Mouse (Mus musculus) forebrain, embryonic 15.5 days (tissue): ENCODE data around the gene Apba1. TPM values are rescaled to one million over a fixed set of nuclear protein-coding genes. Genes with fewer than 3 reads are reported as not detected.

ENCODE experiments used
- ATAC-seq: fragments of 200-750 bp; cut with Nextera tagmentation; replicated peaks from 2 replicates; pipeline ENCODE4 v1.8.0; 2017; ENCODE audit warnings: mild to moderate bottlenecking, moderate TSS enrichment, moderate library complexity
- H3K27ac ChIP-seq: fragments of 300-500 bp; sonication (generic); replicated peaks from 2 replicates; pipeline ENCODE4 v1.5.1; 2015; ENCODE audit warnings: mild to moderate bottlenecking, inconsistent platforms
- H3K27me3 ChIP-seq: fragments of 300-500 bp; sonication (generic); 2 replicates; pipeline ENCODE4 v1.6.1; 2015; ENCODE audit warnings: inconsistent platforms
- H3K36me3 ChIP-seq: fragments of 300-500 bp; sonication (generic); 2 replicates; pipeline ENCODE4 v1.6.1; 2015; ENCODE audit warnings: mild to moderate bottlenecking, inconsistent platforms
- H3K4me1 ChIP-seq: fragments of 300-500 bp; sonication (generic); 2 replicates; pipeline ENCODE4 v1.6.1; 2015; ENCODE audit warnings: inconsistent platforms
- H3K4me2 ChIP-seq: fragments of 300-500 bp; sonication (generic); replicated peaks from 2 replicates; pipeline ENCODE4 v1.6.1; 2015; ENCODE audit warnings: mild to moderate bottlenecking, inconsistent platforms
- H3K4me3 ChIP-seq: fragments of 300-500 bp; sonication (generic); 2 replicates; pipeline ENCODE4 v1.5.1; 2015; ENCODE audit warnings: mild to moderate bottlenecking, inconsistent platforms
- H3K9ac ChIP-seq: fragments of 300-500 bp; sonication (generic); replicated peaks from 2 replicates; pipeline ENCODE4 v1.6.1; 2015; ENCODE audit warnings: mild to moderate bottlenecking, inconsistent platforms
- H3K9me3 ChIP-seq: fragments of 300-500 bp; sonication (generic); 2 replicates; pipeline ENCODE4 v1.6.1; 2016; ENCODE audit warnings: inconsistent platforms
- WGBS: fragments of 180-500 bp; shearing (Covaris S2); methylation state at CpG from one replicate; pipeline ENCODE4 v1.1.7; 2015; ENCODE audit warnings: mixed read lengths; 5-methylcytosine and 5-hydroxymethylcytosine counted together
- polyA plus RNA-seq: library from polyadenylated mRNA; unstranded; fragments of >200 nt; fragmentation: Nextera tagmentation; extraction: Ambion mirVana; gene quantifications from 2 replicates; pipeline ENCODE4 v1.2.1, GENCODE M21; 2015

Gene Apba1
- polyA plus RNA-seq, 1 experiment from 2014 or later, result 5.7 TPM

GRCm38 (mm10) chr19:23855832-23856231 is 97.1 kb downstream of the Apba1 start:
- Histone ChIP-seq H3K27ac (no peak overlapping the region), H3K9ac (no peak overlapping the region), H3K4me2 (no peak overlapping the region), H3K9me3 (no peaks in the 10 kb centered on the region), H3K4me1 (no peaks in the 10 kb centered on the region), H3K36me3 (no peaks in the 10 kb centered on the region), H3K27me3 (no peaks in the 10 kb centered on the region), H3K4me3 (no peak overlapping the region)
- WGBS, result 88% methylated on average over 7 of the region's 7 CpGs
- ATAC-seq, result no peak

GRCm38 (mm10) chr19:23858091-23858490 is 99.4 kb downstream of the Apba1 start:
- Histone ChIP-seq H3K4me3 (no peak overlapping the region), H3K4me2 (no peak overlapping the region), H3K27ac (no peak overlapping the region), H3K4me1 (0 out of 2 replicates have a peak, but pooled peaks cover under 1% of the 10 kb centered on the region), H3K27me3 (no peaks in the 10 kb centered on the region), H3K9me3 (no peaks in the 10 kb centered on the region), H3K9ac (no peak overlapping the region), H3K36me3 (no peaks in the 10 kb centered on the region)
- no peak for ATAC-seq
- 97% methylated on average over 4 of the region's 4 CpGs for WGBS

DNA sequence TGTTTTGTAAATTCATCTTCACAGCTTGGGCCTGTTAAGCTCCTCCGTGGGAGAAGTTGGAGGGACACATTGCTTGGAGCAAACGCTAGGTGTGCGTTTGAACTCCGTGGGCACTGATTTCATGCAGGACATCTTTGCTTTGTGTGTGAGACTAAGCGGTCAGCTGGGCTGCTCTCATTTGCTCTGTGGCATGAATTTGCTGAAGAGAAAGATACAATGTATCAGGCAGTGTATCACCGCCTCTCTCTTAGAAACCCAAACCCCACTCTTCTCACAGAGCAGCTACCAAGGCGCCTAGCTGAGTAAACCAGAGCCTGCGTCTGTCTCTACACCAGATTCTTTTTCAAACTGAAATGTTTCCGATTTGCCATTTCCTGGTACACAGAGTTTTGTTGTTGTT is 100.1 kb downstream of the Apba1 start:
- no peak overlapping the region for H3K4me3 ChIP-seq
- H3K27me3 ChIP-seq, result no peaks in the 10 kb centered on the region
- no peaks in the 10 kb centered on the region for H3K36me3 ChIP-seq
- 93% methylated on average over 9 of the region's 9 CpGs for WGBS
- H3K9me3 ChIP-seq, result no peaks in the 10 kb centered on the region
- no peak overlapping the region for H3K27ac ChIP-seq
- H3K4me1 ChIP-seq, result peaks cover 5% of the 10 kb centered on the region; the same call in 1 of the 2 replicates
- ATAC-seq, result no peak
- H3K4me2 ChIP-seq, result no peak overlapping the region
- no peak overlapping the region for H3K9ac ChIP-seq

DNA sequence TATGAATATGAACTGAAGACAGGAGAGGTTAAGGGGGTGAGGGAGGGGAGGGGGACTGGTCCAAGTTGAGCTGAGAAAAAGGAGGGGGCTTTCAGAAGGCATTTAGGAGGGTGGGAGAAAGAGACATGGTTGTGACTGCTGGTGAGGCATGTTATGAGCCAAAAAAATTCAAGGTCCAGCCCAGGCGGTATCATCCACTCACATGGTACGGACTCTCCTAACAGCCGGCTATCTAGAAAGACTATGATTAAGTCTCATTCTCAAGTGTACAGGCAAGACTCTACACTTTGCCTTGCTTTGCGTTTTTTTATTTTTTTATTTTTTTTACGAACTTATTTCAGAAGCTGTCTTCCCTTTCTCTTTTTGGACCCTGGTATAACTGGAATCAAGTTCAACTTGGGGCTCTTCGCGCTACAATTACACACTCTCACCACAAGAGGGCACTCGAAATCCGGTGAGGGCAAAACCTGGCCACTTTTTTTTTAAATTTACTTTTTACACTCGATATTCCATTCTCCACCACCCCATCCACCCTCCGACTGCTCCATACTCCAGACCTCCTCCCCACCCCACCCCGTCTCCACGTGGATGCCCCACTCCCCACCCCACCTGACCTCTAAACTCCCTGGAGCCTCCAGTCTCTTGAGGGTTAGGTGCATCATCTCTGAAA is 101.6 kb downstream of the Apba1 start:
- peak; percentile 66 for ATAC-seq
- H3K9me3 ChIP-seq, result no peaks in the 10 kb centered on the region
- peaks cover 8% of the 10 kb centered on the region; the same call in 1 of the 2 replicates for H3K4me1 ChIP-seq
- H3K9ac ChIP-seq, result no peak overlapping the region
- no peak overlapping the region for H3K4me2 ChIP-seq
- 30% methylated on average over 13 of the region's 13 CpGs for WGBS
- H3K4me3 ChIP-seq, result no peak overlapping the region
- no peaks in the 10 kb centered on the region for H3K36me3 ChIP-seq
- no peaks in the 10 kb centered on the region for H3K27me3 ChIP-seq
- H3K27ac ChIP-seq, result no peak overlapping the region

- H3K4me1 ChIP-seq, result peaks cover 15% of the 10 kb centered on the region
- H3K9me3 ChIP-seq, result no peaks in the 10 kb centered on the region
- no peak overlapping the region for H3K4me3 ChIP-seq
- no peak for ATAC-seq
- no peak overlapping the region for H3K27ac ChIP-seq
- no peak overlapping the region for H3K4me2 ChIP-seq
- no peak overlapping the region for H3K9ac ChIP-seq
- no peaks in the 10 kb centered on the region for H3K36me3 ChIP-seq
- 41% methylated on average over 4 of the region's 4 CpGs for WGBS
- no peaks in the 10 kb centered on the region for H3K27me3 ChIP-seq
Measured at GRCm38 (mm10) chr19:23862736-23863135, 104.0 kb downstream of the Apba1 start.

GRCm38 (mm10) chr19:23863959-23864358 is 105.3 kb downstream of the Apba1 start:
- ATAC-seq, result no peak
- Histone ChIP-seq H3K4me1 (peaks cover 17% of the 10 kb centered on the region), H3K4me3 (no peak overlapping the region), H3K27me3 (no peaks in the 10 kb centered on the region), H3K9me3 (no peaks in the 10 kb centered on the region), H3K9ac (no peak overlapping the region), H3K36me3 (no peaks in the 10 kb centered on the region), H3K4me2 (no peak overlapping the region), H3K27ac (no peak overlapping the region)
- 31% methylated on average over 3 of the region's 3 CpGs for WGBS

DNA sequence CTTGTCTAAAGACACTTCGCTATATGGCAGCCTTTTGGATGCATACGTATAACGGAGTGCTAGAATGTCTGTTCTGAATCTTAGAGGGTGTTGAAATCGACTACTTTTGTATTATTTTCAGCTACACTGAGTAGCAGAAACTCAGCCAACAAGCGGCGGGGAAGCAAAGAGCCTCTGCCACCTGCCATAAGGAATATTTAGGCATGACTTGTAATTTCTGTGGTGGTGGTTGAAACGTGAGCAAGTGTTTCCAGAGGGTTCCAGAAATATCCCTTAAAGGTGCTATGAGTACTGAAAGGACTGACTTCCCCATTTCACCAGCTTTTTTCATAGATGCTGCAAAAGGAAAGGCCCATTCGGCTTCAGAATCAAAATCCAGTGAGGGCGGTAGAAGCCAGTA is 107.4 kb downstream of the Apba1 start:
- Histone ChIP-seq H3K4me3 (no peak overlapping the region), H3K27me3 (no peaks in the 10 kb centered on the region), H3K4me1 (peaks cover 17% of the 10 kb centered on the region), H3K4me2 (no peak overlapping the region), H3K9me3 (no peaks in the 10 kb centered on the region), H3K36me3 (no peaks in the 10 kb centered on the region), H3K9ac (no peak overlapping the region), H3K27ac (no peak overlapping the region)
- WGBS, result 80% methylated on average over 9 of the region's 9 CpGs
- ATAC-seq, result no peak

DNA sequence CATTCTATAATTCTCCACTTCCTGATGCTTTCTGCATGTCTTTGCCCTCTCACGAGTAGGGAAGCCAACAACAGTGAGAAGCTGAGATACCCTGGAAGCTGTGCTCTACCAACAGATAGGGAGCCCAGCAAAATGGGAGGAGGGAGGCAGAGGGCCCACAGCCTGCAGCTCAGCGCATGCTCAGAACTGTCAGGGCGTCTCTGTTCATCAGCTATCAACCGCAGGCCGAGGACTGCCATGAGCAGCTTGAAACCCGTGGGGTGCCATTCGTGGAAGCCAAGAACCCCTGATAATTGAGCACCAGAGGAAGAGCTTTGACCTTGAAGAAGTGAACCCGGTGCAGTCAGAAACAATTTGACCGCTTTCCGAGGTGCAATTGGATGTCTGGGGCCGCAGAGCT is 108.4 kb downstream of the Apba1 start:
- 0 out of 2 replicates have a peak, but pooled peaks have one; percentile 38 for ATAC-seq
- Histone ChIP-seq H3K36me3 (no peaks in the 10 kb centered on the region), H3K9ac (no peak overlapping the region), H3K4me3 (no peak overlapping the region), H3K4me1 (peaks cover 17% of the 10 kb centered on the region), H3K4me2 (no peak overlapping the region), H3K9me3 (no peaks in the 10 kb centered on the region), H3K27me3 (no peaks in the 10 kb centered on the region), H3K27ac (peak overlapping the region; percentile 28; the same call in 1 of the 2 replicates)
- 83% methylated on average over 11 of the region's 11 CpGs for WGBS

DNA sequence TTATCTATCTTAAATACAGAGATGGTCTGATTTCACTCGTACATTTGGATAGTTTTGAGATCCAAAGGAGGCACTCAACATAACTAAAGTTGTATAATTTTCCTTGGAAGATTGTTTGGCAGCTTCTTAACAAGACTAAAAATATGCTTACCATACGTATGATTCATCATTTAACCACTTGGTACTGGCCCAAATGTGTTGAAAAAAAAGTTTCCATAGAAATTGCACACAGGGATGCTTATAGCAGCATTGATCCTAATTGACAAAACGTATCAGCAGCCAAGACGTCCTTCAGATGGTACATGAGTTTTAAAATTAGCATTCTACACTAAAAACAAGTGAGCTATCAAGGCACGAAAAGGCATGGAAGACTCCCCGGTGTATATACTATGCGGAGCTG is 108.9 kb downstream of the Apba1 start:
- peak; percentile 53; the same call in 1 of the 2 replicates for ATAC-seq
- H3K4me1 ChIP-seq, result peaks cover 17% of the 10 kb centered on the region
- 76% methylated on average over 7 of the region's 7 CpGs for WGBS
- no peaks in the 10 kb centered on the region for H3K36me3 ChIP-seq
- H3K27me3 ChIP-seq, result no peaks in the 10 kb centered on the region
- H3K9ac ChIP-seq, result no peak overlapping the region
- H3K27ac ChIP-seq, result no peak overlapping the region; the same call in 1 of the 2 replicates
- H3K9me3 ChIP-seq, result no peaks in the 10 kb centered on the region
- H3K4me3 ChIP-seq, result no peak overlapping the region
- no peak overlapping the region for H3K4me2 ChIP-seq

DNA sequence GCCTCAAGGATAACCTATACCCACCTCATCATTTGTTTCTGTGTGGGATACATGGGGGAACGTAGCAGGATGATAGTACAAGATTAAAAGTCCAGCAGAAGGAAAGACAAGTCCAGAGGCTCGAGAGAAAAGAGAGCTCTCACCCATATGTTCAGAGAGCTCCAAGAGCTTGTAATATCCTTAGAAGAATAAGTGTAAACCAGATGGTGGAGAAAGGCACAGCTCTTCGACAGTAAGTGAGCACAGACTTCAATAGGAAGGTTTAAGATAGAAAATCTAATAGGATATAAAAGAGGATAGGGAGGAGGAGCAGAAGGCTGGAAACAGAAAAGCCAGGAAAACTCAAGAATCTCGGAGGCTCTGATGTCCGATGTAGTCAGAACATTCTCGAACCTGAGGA is 115.8 kb downstream of the Apba1 start:
- no peak overlapping the region for H3K4me3 ChIP-seq
- H3K36me3 ChIP-seq, result no peaks in the 10 kb centered on the region
- H3K27ac ChIP-seq, result no peak overlapping the region
- 80% methylated on average over 6 of the region's 6 CpGs for WGBS
- H3K9me3 ChIP-seq, result no peaks in the 10 kb centered on the region
- H3K9ac ChIP-seq, result no peak overlapping the region
- ATAC-seq, result no peak
- H3K27me3 ChIP-seq, result no peaks in the 10 kb centered on the region
- H3K4me2 ChIP-seq, result no peak overlapping the region
- peaks cover 2% of the 10 kb centered on the region; the same call in 1 of the 2 replicates for H3K4me1 ChIP-seq

GRCm38 (mm10) chr19:23875819-23876218 is 117.1 kb downstream of the Apba1 start:
- peaks cover 5% of the 10 kb centered on the region; the same call in 1 of the 2 replicates for H3K4me1 ChIP-seq
- no peaks in the 10 kb centered on the region for H3K27me3 ChIP-seq
- no peaks in the 10 kb centered on the region for H3K9me3 ChIP-seq
- H3K4me3 ChIP-seq, result no peak overlapping the region
- no peak for ATAC-seq
- H3K4me2 ChIP-seq, result no peak overlapping the region
- H3K27ac ChIP-seq, result no peak overlapping the region
- no peak overlapping the region for H3K9ac ChIP-seq
- no peaks in the 10 kb centered on the region for H3K36me3 ChIP-seq
- 69% methylated on average over 5 of the region's 5 CpGs for WGBS

DNA sequence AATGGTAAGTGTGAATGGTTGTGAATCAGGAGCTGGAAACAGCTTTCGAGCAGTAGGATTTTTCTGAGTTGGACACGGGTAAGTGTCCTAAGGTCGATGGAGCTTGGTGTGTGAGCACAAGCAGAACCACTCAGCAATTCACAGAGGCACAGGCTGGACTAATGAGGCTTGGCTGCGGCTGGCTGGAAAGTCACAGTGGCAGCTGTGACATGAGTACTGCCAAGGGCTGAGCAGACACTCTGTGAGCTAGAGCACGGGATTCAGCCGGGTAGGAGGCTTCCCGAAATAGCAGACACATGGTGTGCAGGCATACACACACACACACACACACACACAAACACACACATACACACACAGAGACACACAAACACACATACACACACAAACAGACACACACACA is 121.2 kb downstream of the Apba1 start:
- no peak overlapping the region for H3K4me3 ChIP-seq
- no peak overlapping the region for H3K9ac ChIP-seq
- H3K4me2 ChIP-seq, result no peak overlapping the region
- H3K36me3 ChIP-seq, result no peaks in the 10 kb centered on the region
- peak; percentile 89 for ATAC-seq
- H3K27ac ChIP-seq, result 0 out of 2 replicates have a peak overlapping the region, but pooled peaks have one; percentile 2
- H3K9me3 ChIP-seq, result no peaks in the 10 kb centered on the region
- no peaks in the 10 kb centered on the region for H3K27me3 ChIP-seq
- peaks cover 5% of the 10 kb centered on the region; the same call in 1 of the 2 replicates for H3K4me1 ChIP-seq
- WGBS, result 42% methylated on average over 7 of the region's 7 CpGs

DNA sequence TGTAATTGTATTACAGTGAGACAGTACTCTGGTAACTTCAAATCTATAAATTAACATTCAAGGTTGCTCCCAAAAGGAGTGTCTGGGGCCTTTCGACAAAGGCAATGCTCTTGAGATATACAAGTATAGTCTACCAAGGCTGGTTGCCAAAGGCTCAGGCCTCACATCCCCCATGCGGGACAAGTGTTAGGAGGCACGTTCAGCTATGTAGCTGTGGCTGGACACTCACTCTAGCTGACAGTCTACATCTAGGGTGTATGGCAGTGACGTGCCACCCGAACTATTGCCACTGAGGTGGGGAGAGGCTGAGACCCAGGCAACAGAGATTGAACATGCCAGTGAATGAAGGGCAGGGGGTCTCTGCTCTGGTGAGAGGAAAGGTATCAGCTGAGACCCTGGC is 127.5 kb downstream of the Apba1 start:
- Histone ChIP-seq H3K4me2 (no peak overlapping the region), H3K36me3 (no peaks in the 10 kb centered on the region), H3K9ac (no peak overlapping the region), H3K27me3 (no peaks in the 10 kb centered on the region), H3K9me3 (no peaks in the 10 kb centered on the region), H3K27ac (no peak overlapping the region), H3K4me3 (no peak overlapping the region), H3K4me1 (no peaks in the 10 kb centered on the region)
- WGBS, result 91% methylated on average over 5 of the region's 5 CpGs
- no peak for ATAC-seq
